Mouse (Mus musculus): Measurements from ENCODE around the gene Ctrb1. TPM values are rescaled to one million over a fixed set of nuclear protein-coding genes. Genes with fewer than 3 reads are reported as not detected.
A peak's percentile ranks its signal among the peaks of the same experiment; 100 is the strongest.

Ctrb1 gene
- polyA plus RNA-seq, 1 experiment from 2014 or later = not detected

DNA sequence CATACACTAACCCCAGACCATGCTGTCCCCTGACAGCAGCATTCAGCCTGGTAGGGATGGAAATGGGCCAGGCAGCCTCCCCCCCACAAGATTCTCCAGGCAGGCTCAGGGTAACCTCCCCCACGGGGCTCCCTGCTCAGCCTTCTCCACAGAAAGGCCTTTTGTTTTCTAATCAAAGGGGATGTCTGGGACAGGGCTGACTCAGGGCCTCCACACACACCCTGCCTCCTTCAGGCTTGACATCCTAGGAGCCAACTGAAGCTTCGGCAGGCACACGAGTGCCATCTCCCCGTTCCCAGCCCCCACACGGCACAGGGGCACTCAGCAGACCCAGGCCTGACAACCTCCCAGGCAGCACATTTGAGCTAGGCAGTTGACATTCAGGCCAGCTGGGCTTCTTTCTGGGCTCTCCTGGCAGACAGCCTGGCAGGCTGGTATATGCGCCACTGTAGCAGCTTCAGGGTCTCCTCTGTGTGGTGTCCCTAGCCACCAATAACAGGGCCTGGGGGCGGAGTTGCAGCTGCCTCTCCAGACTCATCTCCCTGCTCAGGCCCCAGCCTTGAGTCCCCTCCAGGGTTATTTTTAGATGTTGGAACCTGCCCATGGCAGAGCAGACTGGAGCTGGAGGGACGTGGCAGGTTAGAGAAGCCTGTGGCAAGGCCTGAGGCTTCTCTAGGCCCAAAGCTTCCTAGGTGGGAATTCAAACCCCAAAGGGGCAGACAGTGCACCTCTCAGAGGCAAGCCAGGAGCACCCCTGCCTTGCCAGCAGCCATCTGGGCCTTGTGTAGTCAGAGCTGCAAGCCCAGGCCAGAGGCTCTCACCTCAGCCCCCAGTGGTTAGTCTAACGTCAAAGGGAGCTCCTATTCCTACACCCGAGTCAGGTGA, 26.0 kb upstream of the Ctrb1 start:
- Histone ChIP-seq H3K36me3 (peaks cover 73% of the 10 kb centered on the region), H3K9me3 (no peaks in the 10 kb centered on the region), H3K27me3 (no peaks in the 10 kb centered on the region), H3K4me3 (no peak overlapping the region), H3K4me2 (peak overlapping the region; percentile 41), H3K27ac (peak overlapping the region; percentile 92), H3K9ac (peak overlapping the region; percentile 65), H3K4me1 (peaks cover 26% of the 10 kb centered on the region)
- 31% methylated on average over 10 of the region's 10 CpGs for WGBS
- peak; percentile 49; the same call in 1 of the 2 replicates for ATAC-seq (ENCODE audit: insufficient number of reproducible peaks, insufficient read depth, low FRiP score, low TSS enrichment, low read depth)

- 84% methylated on average over 13 of the region's 13 CpGs for WGBS
- Histone ChIP-seq H3K36me3 (peaks cover 77% of the 10 kb centered on the region), H3K4me1 (peaks cover 26% of the 10 kb centered on the region), H3K9ac (no peak overlapping the region), H3K4me3 (no peak overlapping the region), H3K4me2 (no peak overlapping the region), H3K9me3 (no peaks in the 10 kb centered on the region), H3K27ac (no peak overlapping the region), H3K27me3 (no peaks in the 10 kb centered on the region)
- no peak for ATAC-seq (ENCODE audit: insufficient number of reproducible peaks, insufficient read depth, low FRiP score, low TSS enrichment, low read depth)
Observed at GRCm38 (mm10) chr8:111715514-111715913, 24.7 kb upstream of the Ctrb1 start.

GRCm38 (mm10) chr8:111714295-111714694, 23.5 kb upstream of the Ctrb1 start:
- H3K4me2 ChIP-seq = no peak overlapping the region
- H3K9ac ChIP-seq = no peak overlapping the region
- H3K9me3 ChIP-seq = no peaks in the 10 kb centered on the region
- H3K4me1 ChIP-seq = peaks cover 27% of the 10 kb centered on the region
- no peak overlapping the region for H3K27ac ChIP-seq
- WGBS = 95% methylated on average over 12 of the region's 12 CpGs
- H3K36me3 ChIP-seq = peaks cover 74% of the 10 kb centered on the region
- no peak overlapping the region for H3K4me3 ChIP-seq
- ATAC-seq (ENCODE audit: insufficient number of reproducible peaks, insufficient read depth, low FRiP score, low TSS enrichment, low read depth) = no peak
- H3K27me3 ChIP-seq = no peaks in the 10 kb centered on the region

GRCm38 (mm10) chr8:111713817-111714216, 23.0 kb upstream of the Ctrb1 start:
- no peaks in the 10 kb centered on the region for H3K9me3 ChIP-seq
- H3K4me1 ChIP-seq = peaks cover 31% of the 10 kb centered on the region
- H3K9ac ChIP-seq = no peak overlapping the region
- no peak for ATAC-seq (ENCODE audit: insufficient number of reproducible peaks, insufficient read depth, low FRiP score, low TSS enrichment, low read depth)
- H3K4me2 ChIP-seq = no peak overlapping the region
- H3K27ac ChIP-seq = no peak overlapping the region
- WGBS = 93% methylated on average over 25 of the region's 25 CpGs
- no peaks in the 10 kb centered on the region for H3K27me3 ChIP-seq
- no peak overlapping the region for H3K4me3 ChIP-seq
- H3K36me3 ChIP-seq = peaks cover 73% of the 10 kb centered on the region

DNA sequence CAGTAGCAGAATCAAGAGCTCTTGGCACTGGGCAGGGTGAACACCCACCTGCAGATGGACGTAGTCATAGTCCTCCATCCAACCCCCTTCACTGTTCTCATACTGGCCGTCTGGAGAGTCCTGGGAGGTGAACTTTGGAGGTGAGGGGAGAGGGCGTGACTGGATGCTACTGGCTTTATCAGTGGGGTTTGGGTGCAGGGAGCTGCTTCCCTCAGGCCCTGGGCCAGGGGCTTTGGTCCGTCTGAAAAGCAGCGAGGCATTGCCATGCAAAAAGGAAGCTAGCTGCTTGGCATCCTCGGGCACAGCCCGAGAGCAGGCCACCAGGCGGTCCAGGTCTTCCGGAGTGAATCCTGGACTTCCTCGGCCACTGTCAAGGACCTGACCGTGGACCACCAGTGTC, 22.5 kb upstream of the Ctrb1 start:
- Histone ChIP-seq H3K4me2 (no peak overlapping the region), H3K9me3 (no peaks in the 10 kb centered on the region), H3K27me3 (no peaks in the 10 kb centered on the region), H3K4me1 (peaks cover 34% of the 10 kb centered on the region), H3K36me3 (peaks cover 71% of the 10 kb centered on the region), H3K4me3 (no peak overlapping the region), H3K27ac (no peak overlapping the region), H3K9ac (no peak overlapping the region)
- WGBS = 89% methylated on average over 11 of the region's 11 CpGs
- no peak for ATAC-seq (ENCODE audit: insufficient number of reproducible peaks, insufficient read depth, low FRiP score, low TSS enrichment, low read depth)

GRCm38 (mm10) chr8:111712588-111712987, 21.8 kb upstream of the Ctrb1 start:
- no peaks in the 10 kb centered on the region for H3K27me3 ChIP-seq
- peaks cover 27% of the 10 kb centered on the region for H3K4me1 ChIP-seq
- no peak overlapping the region for H3K4me3 ChIP-seq
- H3K27ac ChIP-seq = no peak overlapping the region
- peaks cover 71% of the 10 kb centered on the region for H3K36me3 ChIP-seq
- H3K9me3 ChIP-seq = no peaks in the 10 kb centered on the region
- ATAC-seq (ENCODE audit: insufficient number of reproducible peaks, insufficient read depth, low FRiP score, low TSS enrichment, low read depth) = no peak
- H3K4me2 ChIP-seq = no peak overlapping the region
- H3K9ac ChIP-seq = no peak overlapping the region
- WGBS = 79% methylated on average over 6 of the region's 6 CpGs

DNA sequence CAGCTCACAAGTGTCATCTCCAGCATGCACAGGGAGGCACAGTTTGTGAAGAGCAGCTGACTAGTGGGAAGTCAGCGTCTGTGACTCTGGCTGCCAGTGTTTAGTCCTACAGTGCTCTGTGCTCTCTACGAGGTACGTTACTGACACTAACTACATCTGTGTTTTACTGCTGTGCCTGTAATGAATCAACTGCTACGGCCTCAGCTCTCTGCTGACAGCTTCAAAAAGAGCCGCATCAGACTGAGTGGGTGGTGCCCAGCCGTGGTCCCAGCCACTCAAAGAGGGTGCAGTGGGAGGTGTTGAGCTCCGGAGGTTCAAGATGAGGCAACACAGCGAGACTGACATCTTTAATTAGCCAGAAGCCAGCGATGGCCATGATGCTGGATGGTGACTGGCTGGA, 21.3 kb upstream of the Ctrb1 start:
- H3K4me3 ChIP-seq = no peak overlapping the region
- no peak overlapping the region for H3K9ac ChIP-seq
- H3K4me1 ChIP-seq = peaks cover 22% of the 10 kb centered on the region
- H3K36me3 ChIP-seq = peaks cover 71% of the 10 kb centered on the region
- no peak overlapping the region for H3K4me2 ChIP-seq
- H3K27me3 ChIP-seq = no peaks in the 10 kb centered on the region
- H3K9me3 ChIP-seq = no peaks in the 10 kb centered on the region
- no peak for ATAC-seq (ENCODE audit: insufficient number of reproducible peaks, insufficient read depth, low FRiP score, low TSS enrichment, low read depth)
- WGBS = 77% methylated on average over 9 of the region's 9 CpGs
- no peak overlapping the region for H3K27ac ChIP-seq

DNA sequence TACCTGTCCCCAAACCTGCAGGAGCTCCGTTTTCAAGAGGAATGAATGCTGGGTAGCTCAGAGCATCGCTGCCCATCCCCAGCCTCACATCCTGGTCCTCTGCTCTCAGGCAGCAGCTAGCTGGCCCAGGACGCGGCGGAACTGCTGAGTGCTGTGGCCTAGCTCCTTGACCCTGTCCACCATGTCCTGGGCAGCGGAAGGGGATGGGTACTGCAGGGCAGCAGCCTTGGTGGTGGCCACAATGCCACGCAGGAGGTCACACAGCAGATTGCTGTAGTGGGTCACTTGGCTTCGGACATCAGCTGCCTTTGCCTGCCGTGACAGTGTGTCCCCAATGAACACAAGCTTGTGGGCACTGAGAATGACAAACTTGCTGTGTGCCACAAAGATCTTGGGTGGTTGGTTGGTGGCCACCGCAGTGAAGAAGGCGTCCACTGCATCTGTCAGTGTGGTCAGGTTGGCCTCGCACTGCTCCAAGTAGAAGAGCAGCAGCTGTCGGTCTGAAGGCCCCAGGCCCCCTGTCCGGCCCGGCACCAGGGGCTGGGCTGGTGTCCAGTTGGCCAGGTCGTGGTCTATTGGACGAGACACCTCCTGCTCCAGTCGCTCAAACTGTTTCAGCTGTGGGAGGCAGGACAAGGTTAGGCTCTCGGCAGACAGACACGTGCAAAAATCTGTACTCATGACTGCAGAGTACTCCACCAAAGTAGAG, 20.1 kb upstream of the Ctrb1 start:
- no peak for ATAC-seq (ENCODE audit: insufficient number of reproducible peaks, insufficient read depth, low FRiP score, low TSS enrichment, low read depth)
- H3K4me3 ChIP-seq = no peak overlapping the region
- H3K9ac ChIP-seq = no peak overlapping the region
- H3K4me1 ChIP-seq = peaks cover 12% of the 10 kb centered on the region
- no peaks in the 10 kb centered on the region for H3K9me3 ChIP-seq
- no peaks in the 10 kb centered on the region for H3K27me3 ChIP-seq
- peaks cover 63% of the 10 kb centered on the region for H3K36me3 ChIP-seq
- no peak overlapping the region for H3K27ac ChIP-seq
- no peak overlapping the region for H3K4me2 ChIP-seq
- WGBS = 95% methylated on average over 20 of the region's 20 CpGs

DNA sequence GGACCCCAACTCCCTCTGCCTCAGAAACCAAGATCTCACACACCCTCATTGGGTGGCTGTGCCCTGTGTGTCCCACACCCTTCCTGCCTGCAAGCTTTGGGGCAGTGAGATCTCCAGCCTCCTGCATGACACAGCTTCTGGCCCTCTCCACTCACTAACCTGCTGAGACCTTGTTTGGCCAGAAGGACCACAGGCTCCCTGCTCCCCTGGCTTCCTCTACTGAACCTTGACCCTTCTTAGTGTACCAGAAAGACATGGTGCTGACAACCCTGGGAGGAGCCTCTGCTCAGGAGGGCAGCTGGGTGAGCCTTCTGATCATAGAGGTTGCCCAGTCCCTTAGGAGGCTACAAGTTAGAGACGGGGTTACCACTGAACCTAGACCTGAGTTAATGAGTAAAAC, 18.4 kb upstream of the Ctrb1 start:
- no peak overlapping the region for H3K4me2 ChIP-seq
- 92% methylated on average over 1 of the region's 1 CpGs for WGBS
- no peak for ATAC-seq (ENCODE audit: insufficient number of reproducible peaks, insufficient read depth, low FRiP score, low TSS enrichment, low read depth)
- peaks cover 49% of the 10 kb centered on the region for H3K36me3 ChIP-seq
- H3K27ac ChIP-seq = peak overlapping the region; percentile 22; the same call in 1 of the 2 replicates
- H3K4me3 ChIP-seq = no peak overlapping the region
- peaks cover 11% of the 10 kb centered on the region for H3K4me1 ChIP-seq
- no peaks in the 10 kb centered on the region for H3K27me3 ChIP-seq
- H3K9ac ChIP-seq = no peak overlapping the region
- no peaks in the 10 kb centered on the region for H3K9me3 ChIP-seq

GRCm38 (mm10) chr8:111708265-111708664, 17.5 kb upstream of the Ctrb1 start:
- H3K4me1 ChIP-seq = peaks cover 11% of the 10 kb centered on the region
- no peaks in the 10 kb centered on the region for H3K27me3 ChIP-seq
- no peak overlapping the region for H3K9ac ChIP-seq
- H3K27ac ChIP-seq = no peak overlapping the region
- peaks cover 39% of the 10 kb centered on the region for H3K36me3 ChIP-seq
- no peak overlapping the region for H3K4me3 ChIP-seq
- no peak overlapping the region for H3K4me2 ChIP-seq
- H3K9me3 ChIP-seq = no peaks in the 10 kb centered on the region
- ATAC-seq (ENCODE audit: insufficient number of reproducible peaks, insufficient read depth, low FRiP score, low TSS enrichment, low read depth) = no peak
- WGBS = 82% methylated on average over 6 of the region's 6 CpGs

DNA sequence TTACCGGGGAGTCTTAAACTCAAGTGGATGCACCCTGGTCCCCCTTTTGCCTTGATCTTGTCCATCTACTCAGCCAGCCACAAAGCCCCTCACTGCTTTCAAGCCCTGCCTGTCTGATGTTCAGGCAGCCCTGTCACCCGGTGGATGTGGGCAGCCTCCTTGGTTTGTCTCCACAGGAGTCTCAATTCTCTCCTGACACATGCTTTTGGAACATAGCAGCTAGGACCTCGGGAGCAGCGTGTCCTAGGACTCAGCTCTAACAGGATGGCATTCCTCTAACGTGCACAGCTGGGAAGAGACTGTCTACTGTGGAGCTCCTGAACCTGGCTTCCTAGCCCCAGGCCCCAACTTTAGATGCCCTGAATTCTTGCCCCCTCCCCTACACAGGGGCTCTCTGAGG, 14.9 kb upstream of the Ctrb1 start:
- peaks cover 11% of the 10 kb centered on the region for H3K4me1 ChIP-seq
- H3K27me3 ChIP-seq = no peaks in the 10 kb centered on the region
- no peak overlapping the region for H3K4me2 ChIP-seq
- H3K36me3 ChIP-seq = peaks cover 15% of the 10 kb centered on the region
- H3K9me3 ChIP-seq = no peaks in the 10 kb centered on the region
- H3K4me3 ChIP-seq = no peak overlapping the region
- 64% methylated on average over 5 of the region's 5 CpGs for WGBS
- ATAC-seq (ENCODE audit: insufficient number of reproducible peaks, insufficient read depth, low FRiP score, low TSS enrichment, low read depth) = no peak
- H3K9ac ChIP-seq = no peak overlapping the region
- H3K27ac ChIP-seq = no peak overlapping the region

GRCm38 (mm10) chr8:111705222-111705621, 14.4 kb upstream of the Ctrb1 start:
- 79% methylated on average over 3 of the region's 3 CpGs for WGBS
- Histone ChIP-seq H3K4me3 (no peak overlapping the region), H3K9me3 (no peaks in the 10 kb centered on the region), H3K9ac (no peak overlapping the region), H3K27me3 (no peaks in the 10 kb centered on the region), H3K4me2 (no peak overlapping the region), H3K4me1 (peaks cover 11% of the 10 kb centered on the region), H3K27ac (no peak overlapping the region), H3K36me3 (peaks cover 10% of the 10 kb centered on the region)
- no peak for ATAC-seq (ENCODE audit: insufficient number of reproducible peaks, insufficient read depth, low FRiP score, low TSS enrichment, low read depth)

Measured in embryonic facial prominence, embryonic 13.5 days (tissue).